Mouse (Mus musculus): ENCODE results near the gene Gstm5. TPM values are rescaled to one million over a fixed set of nuclear protein-coding genes. Genes with fewer than 3 reads are reported as not detected.
"Not testable (repeated sequence)": the region's sequence is repeated elsewhere in the genome, so short reads cannot be mapped to it uniquely, and the experiment has no call there.

Gene Gstm5
- polyA plus RNA-seq, 1 experiment from 2014 or later = 158 TPM

GRCm38 (mm10) chr3:107857646-107858045, 38.0 kb upstream of the Gstm5 start:
- Histone ChIP-seq H3K4me3 (replicated peaks) (no peak overlapping the region), H3K4me1 (replicated peaks) (no peaks in the 10 kb centered on the region; the same call in 1 of the 2 replicates), H3K36me3 (no peaks in the 10 kb centered on the region), H3K9me3 (replicated peaks) (no peaks in the 10 kb centered on the region), H3K9ac (no peak overlapping the region), H3K27ac (no peak overlapping the region), H3K4me2 (no peak overlapping the region), H3K27me3 (0 out of 2 replicates have a peak, but pooled peaks cover 4% of the 10 kb centered on the region)
- DNase-seq (no peak), ATAC-seq (ENCODE audit: low read depth) (no peak)
- WGBS (ENCODE audit: insufficient replicate concordance) = 56% methylated on average over 6 of the region's 6 CpGs

GRCm38 (mm10) chr3:107861483-107861882, 34.1 kb upstream of the Gstm5 start:
- not testable (repeated sequence) for H3K27me3 ChIP-seq; H3K4me1 ChIP-seq (replicated peaks); H3K9ac ChIP-seq; H3K4me3 ChIP-seq (replicated peaks); H3K4me2 ChIP-seq; H3K9me3 ChIP-seq (replicated peaks); H3K36me3 ChIP-seq; DNase-seq; ATAC-seq (ENCODE audit: low read depth); H3K27ac ChIP-seq
- WGBS (ENCODE audit: insufficient replicate concordance) = 68% methylated on average over 5 of the region's 5 CpGs

DNA sequence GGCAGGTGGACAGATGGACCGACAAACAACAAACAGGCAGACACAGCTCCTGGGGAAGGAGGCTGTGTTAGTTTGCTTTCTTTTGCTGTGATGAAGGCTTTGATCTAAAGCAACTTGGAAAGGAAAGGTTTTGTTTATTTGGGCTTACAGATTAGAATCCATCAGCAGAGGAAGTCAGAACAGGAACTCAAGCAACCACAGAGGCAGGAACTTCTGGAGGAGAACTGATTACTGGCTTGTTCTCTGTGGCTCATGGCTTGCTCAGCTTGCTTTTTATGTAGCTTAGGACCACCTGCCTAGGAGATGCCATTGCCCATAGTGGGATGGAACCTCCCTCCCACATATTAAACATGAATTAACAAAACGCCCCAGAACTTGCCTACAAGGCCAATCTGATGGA, 33.1 kb upstream of the Gstm5 start:
- peaks cover 13% of the 10 kb centered on the region for H3K4me1 ChIP-seq (replicated peaks)
- no peaks in the 10 kb centered on the region for H3K9me3 ChIP-seq (replicated peaks)
- no peak overlapping the region for H3K4me3 ChIP-seq (replicated peaks)
- no peak overlapping the region for H3K27ac ChIP-seq
- H3K27me3 ChIP-seq = no peaks in the 10 kb centered on the region
- no peaks in the 10 kb centered on the region for H3K36me3 ChIP-seq
- H3K4me2 ChIP-seq = no peak overlapping the region
- WGBS (ENCODE audit: insufficient replicate concordance) = 15% methylated on average over 2 of the region's 2 CpGs
- ATAC-seq (ENCODE audit: low read depth) = no peak
- no peak overlapping the region for H3K9ac ChIP-seq
- no peak for DNase-seq

DNA sequence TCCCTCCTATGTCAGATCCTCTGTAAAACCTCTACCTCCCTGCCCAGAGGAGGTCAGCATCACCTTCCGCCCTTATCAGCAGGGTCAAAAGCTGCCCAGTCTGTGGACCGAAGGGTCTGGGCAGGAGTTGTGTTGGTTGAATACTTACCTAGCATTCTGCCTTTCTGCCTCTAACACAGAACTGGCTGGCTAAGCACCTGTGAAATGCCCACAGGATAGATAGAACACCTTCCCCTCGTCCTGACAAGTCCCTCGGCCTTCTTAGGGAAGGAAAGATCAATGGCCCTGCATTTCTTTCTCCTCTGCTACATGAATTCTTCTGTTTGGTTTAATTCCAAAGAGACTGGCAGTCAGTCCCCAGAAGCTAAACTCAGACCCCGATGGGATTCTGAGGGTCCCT, 32.1 kb upstream of the Gstm5 start:
- H3K4me1 ChIP-seq (replicated peaks) = peaks cover 15% of the 10 kb centered on the region
- no peak overlapping the region for H3K4me2 ChIP-seq
- no peak overlapping the region for H3K4me3 ChIP-seq (replicated peaks)
- ATAC-seq (ENCODE audit: low read depth) = no peak
- no peaks in the 10 kb centered on the region for H3K36me3 ChIP-seq
- no peak overlapping the region for H3K9ac ChIP-seq
- DNase-seq = no peak
- WGBS (ENCODE audit: insufficient replicate concordance) = 73% methylated on average over 5 of the region's 5 CpGs
- H3K9me3 ChIP-seq (replicated peaks) = no peaks in the 10 kb centered on the region
- no peak overlapping the region for H3K27ac ChIP-seq
- no peaks in the 10 kb centered on the region for H3K27me3 ChIP-seq

DNA sequence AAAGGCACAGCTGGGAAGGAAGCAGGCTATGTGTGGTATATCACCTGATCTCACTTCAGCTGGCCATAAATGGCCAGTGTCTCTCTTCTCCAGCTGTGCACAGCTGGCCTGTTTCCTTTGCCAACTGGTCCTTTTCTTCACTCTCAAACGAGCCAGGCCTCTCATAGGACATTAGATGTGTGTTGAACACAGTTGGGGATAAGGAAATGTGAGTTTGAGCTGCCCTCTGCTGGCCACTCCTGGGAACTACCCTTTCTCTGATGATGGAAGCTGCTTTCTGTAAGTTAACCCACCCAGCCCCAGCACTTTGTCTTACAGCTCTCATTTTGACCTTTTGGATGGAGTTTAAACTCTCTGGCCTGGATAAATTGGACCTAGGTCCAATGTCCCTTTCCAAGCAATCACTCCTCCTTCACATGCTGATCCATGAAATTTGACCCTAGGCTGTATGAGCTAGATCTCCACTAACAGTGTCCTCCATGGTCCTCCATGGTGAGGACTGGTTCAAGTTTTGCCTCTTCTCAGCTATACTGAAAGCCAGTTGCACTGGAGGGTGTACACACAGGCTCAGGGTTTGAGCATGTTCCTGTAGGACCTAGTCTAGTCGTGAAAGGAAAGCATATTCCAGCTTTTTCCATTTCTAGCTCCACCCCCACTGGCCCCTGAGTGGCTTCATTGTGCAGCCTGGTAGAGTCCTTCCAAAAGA, 31.6 kb upstream of the Gstm5 start:
- Histone ChIP-seq H3K27ac (no peak overlapping the region), H3K4me3 (replicated peaks) (no peak overlapping the region), H3K9ac (no peak overlapping the region), H3K27me3 (no peaks in the 10 kb centered on the region), H3K4me1 (replicated peaks) (peaks cover 15% of the 10 kb centered on the region), H3K9me3 (replicated peaks) (no peaks in the 10 kb centered on the region), H3K4me2 (no peak overlapping the region), H3K36me3 (no peaks in the 10 kb centered on the region)
- ATAC-seq (ENCODE audit: low read depth) (no peak), DNase-seq (peak; percentile 60)
- WGBS (ENCODE audit: insufficient replicate concordance) = 11% methylated on average over 2 of the region's 2 CpGs

DNA sequence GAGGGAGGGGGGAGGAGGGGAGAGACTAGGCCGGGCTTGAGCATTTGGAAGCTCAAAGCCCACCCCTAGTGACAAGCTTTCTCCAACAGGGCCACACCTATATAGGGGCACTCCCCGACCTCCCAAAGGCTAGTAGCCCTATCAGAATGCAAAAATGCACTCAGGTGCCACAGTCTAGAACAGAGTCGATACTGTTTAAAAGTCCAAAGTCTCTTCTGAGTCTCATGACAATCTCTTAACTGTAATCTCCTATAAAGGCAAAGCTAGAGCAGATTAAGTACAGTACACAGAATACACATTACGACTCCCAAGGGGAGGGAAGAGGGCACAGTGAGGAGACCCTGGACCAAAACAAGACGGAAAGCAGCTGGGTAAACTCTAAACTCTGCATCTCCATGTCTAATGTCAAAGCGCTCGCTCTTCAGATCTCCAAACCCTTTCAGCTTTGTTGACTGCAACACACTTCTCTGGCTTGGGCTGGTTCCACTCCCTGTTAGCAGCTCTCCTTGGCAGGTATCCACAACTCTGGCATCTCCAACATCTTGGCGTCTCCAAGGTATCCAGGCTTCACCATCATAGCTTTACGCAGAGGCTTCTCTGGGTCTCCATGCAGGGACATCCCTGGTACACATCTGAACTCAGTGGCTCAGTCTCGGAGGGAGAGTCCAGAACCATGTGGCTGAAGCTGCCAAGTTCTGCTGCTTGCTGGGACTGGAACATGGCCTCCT, 30.1 kb upstream of the Gstm5 start:
- ATAC-seq (ENCODE audit: low read depth) (peak; percentile 62), DNase-seq (no peak)
- H3K4me2 ChIP-seq = no peak overlapping the region
- H3K4me3 ChIP-seq (replicated peaks) = no peak overlapping the region
- 59% methylated on average over 10 of the region's 10 CpGs for WGBS (ENCODE audit: insufficient replicate concordance)
- no peaks in the 10 kb centered on the region for H3K36me3 ChIP-seq
- no peak overlapping the region for H3K9ac ChIP-seq
- H3K4me1 ChIP-seq (replicated peaks) = peaks cover 15% of the 10 kb centered on the region
- no peaks in the 10 kb centered on the region for H3K9me3 ChIP-seq (replicated peaks)
- H3K27me3 ChIP-seq = no peaks in the 10 kb centered on the region
- peak overlapping the region; percentile 68 for H3K27ac ChIP-seq

- H3K4me3 ChIP-seq (replicated peaks) = no peak overlapping the region
- H3K9ac ChIP-seq = no peak overlapping the region
- peak; percentile 70 for ATAC-seq (ENCODE audit: low read depth)
- H3K4me1 ChIP-seq (replicated peaks) = peaks cover 15% of the 10 kb centered on the region
- no peaks in the 10 kb centered on the region for H3K9me3 ChIP-seq (replicated peaks)
- H3K27ac ChIP-seq = peak overlapping the region; percentile 29; the same call in 1 of the 2 replicates
- H3K27me3 ChIP-seq = no peaks in the 10 kb centered on the region
- peak; percentile 68 for DNase-seq
- no peak overlapping the region for H3K4me2 ChIP-seq
- WGBS (ENCODE audit: insufficient replicate concordance) = 6% methylated on average over 8 of the region's 8 CpGs
- H3K36me3 ChIP-seq = no peaks in the 10 kb centered on the region
Measured at GRCm38 (mm10) chr3:107867086-107867485, 28.5 kb upstream of the Gstm5 start.

DNA sequence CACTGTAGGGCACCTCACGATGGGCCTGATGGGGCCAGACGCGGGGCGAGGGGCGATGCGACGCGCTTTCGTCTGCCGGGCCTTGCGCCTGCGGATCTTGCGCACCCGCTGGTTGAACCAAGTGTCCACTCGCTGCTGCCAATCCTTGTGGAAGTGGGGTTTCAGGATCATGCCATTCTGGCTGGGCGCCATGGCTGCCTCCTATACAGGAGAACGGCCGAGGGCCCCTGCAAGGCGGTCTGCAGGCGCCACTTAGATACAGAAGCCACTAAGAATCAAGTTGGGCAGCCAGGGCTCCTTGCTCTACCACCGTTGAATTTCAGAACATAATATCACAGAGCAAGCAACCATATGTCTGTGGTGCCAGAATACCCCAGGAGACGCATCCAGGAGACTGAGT, 27.2 kb upstream of the Gstm5 start:
- WGBS (ENCODE audit: insufficient replicate concordance) = 85% methylated on average over 22 of the region's 22 CpGs
- Histone ChIP-seq H3K36me3 (no peaks in the 10 kb centered on the region), H3K27me3 (no peaks in the 10 kb centered on the region)

GRCm38 (mm10) chr3:107869097-107869496, 26.5 kb upstream of the Gstm5 start:
- Histone ChIP-seq H3K27me3 (no peaks in the 10 kb centered on the region), H3K36me3 (no peaks in the 10 kb centered on the region), H3K4me3 (replicated peaks) (no peak overlapping the region), H3K4me1 (replicated peaks) (peaks cover 15% of the 10 kb centered on the region), H3K9me3 (replicated peaks) (no peaks in the 10 kb centered on the region), H3K4me2 (no peak overlapping the region), H3K27ac (no peak overlapping the region), H3K9ac (no peak overlapping the region)
- WGBS (ENCODE audit: insufficient replicate concordance) = 58% methylated on average over 7 of the region's 7 CpGs
- ATAC-seq (ENCODE audit: low read depth) (no peak), DNase-seq (no peak)

More for the DNA sequence above, 27.2 kb upstream of the Gstm5 start:
- Histone ChIP-seq H3K27ac (no peak overlapping the region), H3K4me2 (no peak overlapping the region), H3K9ac (no peak overlapping the region), H3K4me1 (replicated peaks) (peaks cover 15% of the 10 kb centered on the region), H3K4me3 (replicated peaks) (no peak overlapping the region), H3K9me3 (replicated peaks) (no peaks in the 10 kb centered on the region)
- DNase-seq (no peak), ATAC-seq (ENCODE audit: low read depth) (no peak)

DNA sequence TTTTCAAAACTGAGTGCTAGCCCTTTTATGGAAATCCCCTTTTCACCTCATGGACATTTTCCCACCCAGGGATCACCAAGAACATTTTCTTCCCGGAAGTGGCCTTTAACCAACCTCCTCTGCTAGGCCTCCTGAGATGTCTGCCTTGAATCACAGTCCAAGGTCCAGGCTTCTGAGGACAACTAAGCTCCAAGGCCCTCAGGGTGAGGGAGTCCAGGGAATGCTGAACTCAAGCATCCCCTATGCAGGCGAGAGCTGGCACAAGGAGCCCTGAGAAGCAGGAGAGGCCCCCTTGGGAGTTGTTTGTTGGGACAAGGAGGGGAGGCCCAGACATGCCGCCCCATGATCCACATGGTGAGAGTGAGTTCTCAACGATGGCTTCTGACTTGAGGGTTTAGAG, 25.7 kb upstream of the Gstm5 start:
- DNase-seq (no peak), ATAC-seq (ENCODE audit: low read depth) (no peak)
- no peak overlapping the region for H3K4me3 ChIP-seq (replicated peaks)
- 59% methylated on average over 4 of the region's 4 CpGs for WGBS (ENCODE audit: insufficient replicate concordance)
- no peak overlapping the region for H3K27ac ChIP-seq
- H3K36me3 ChIP-seq = no peaks in the 10 kb centered on the region
- H3K27me3 ChIP-seq = no peaks in the 10 kb centered on the region
- no peaks in the 10 kb centered on the region for H3K9me3 ChIP-seq (replicated peaks)
- H3K4me2 ChIP-seq = no peak overlapping the region
- no peak overlapping the region for H3K9ac ChIP-seq
- H3K4me1 ChIP-seq (replicated peaks) = peaks cover 11% of the 10 kb centered on the region

- Histone ChIP-seq H3K36me3 (no peaks in the 10 kb centered on the region), H3K4me2 (no peak overlapping the region), H3K27ac (no peak overlapping the region), H3K4me3 (replicated peaks) (no peak overlapping the region), H3K9me3 (replicated peaks) (no peaks in the 10 kb centered on the region), H3K4me1 (replicated peaks) (no peaks in the 10 kb centered on the region), H3K27me3 (no peaks in the 10 kb centered on the region), H3K9ac (no peak overlapping the region)
- 71% methylated on average over 24 of the region's 24 CpGs for WGBS (ENCODE audit: insufficient replicate concordance)
- ATAC-seq (ENCODE audit: low read depth) (no peak), DNase-seq (no peak)
Measured at GRCm38 (mm10) chr3:107873335-107874251, 22.0 kb upstream of the Gstm5 start.

Measured in liver, embryonic 13.5 days (tissue).